Mouse (Mus musculus) limb, embryonic 15.5 days (tissue): ENCODE results near the gene Lrrc74a. TPM values are rescaled to one million over a fixed set of nuclear protein-coding genes. Genes with fewer than 3 reads are reported as not detected.
A peak's percentile ranks its signal among the peaks of the same experiment; 100 is the strongest.

ENCODE experiments used
- ATAC-seq: fragments of 200-750 bp; cut with Nextera tagmentation; 2 replicates; pipeline ENCODE4 v1.8.0; 2017; ENCODE audit warnings: low read depth, moderate TSS enrichment; ENCODE audit not compliant: insufficient number of reproducible peaks, low FRiP score, low TSS enrichment
- H3K27ac ChIP-seq: fragments of 300-500 bp; sonication (generic); 2 replicates; pipeline ENCODE4 v1.5.1; 2015; ENCODE audit warnings: moderate library complexity, mild to moderate bottlenecking, inconsistent platforms
- H3K27me3 ChIP-seq: fragments of 300-500 bp; sonication (generic); 2 replicates; pipeline ENCODE4 v1.6.1; 2015; ENCODE audit warnings: inconsistent platforms
- H3K36me3 ChIP-seq: fragments of 300-500 bp; sonication (generic); 2 replicates; pipeline ENCODE4 v1.6.1; 2015; ENCODE audit warnings: inconsistent platforms
- H3K4me1 ChIP-seq: fragments of 300-500 bp; sonication (generic); 2 replicates; pipeline ENCODE4 v1.6.1; 2015; ENCODE audit warnings: inconsistent platforms
- H3K4me2 ChIP-seq: fragments of 300-500 bp; sonication (generic); 2 replicates; pipeline ENCODE4 v1.6.1; 2015; ENCODE audit warnings: mild to moderate bottlenecking, inconsistent platforms
- H3K4me3 ChIP-seq: fragments of 300-500 bp; sonication (generic); 2 replicates; pipeline ENCODE4 v1.5.1; 2015; ENCODE audit warnings: mild to moderate bottlenecking, inconsistent platforms
- H3K9ac ChIP-seq: fragments of 300-500 bp; sonication (generic); 2 replicates; pipeline ENCODE4 v1.6.1; 2015; ENCODE audit warnings: inconsistent platforms
- H3K9me3 ChIP-seq: fragments of 300-500 bp; sonication (generic); 2 replicates; pipeline ENCODE4 v1.6.1; 2016; ENCODE audit warnings: inconsistent platforms
- whole genome bisulfite sequencing: fragments of 180-500 bp; shearing (Covaris S2); methylation state at CpG from one replicate; pipeline ENCODE4 v1.1.7; 2015; 5-methylcytosine and 5-hydroxymethylcytosine counted together
- polyA plus RNA-seq: library from polyadenylated mRNA; unstranded; fragments of >200 nt; fragmentation: Nextera tagmentation; extraction: Ambion mirVana; gene quantifications from 2 replicates; pipeline ENCODE4 v1.2.1, GENCODE M21; 2015

Gene Lrrc74a
- polyA plus RNA-seq, 1 experiment from 2014 or later = not detected

- Histone ChIP-seq H3K4me2 (no peak overlapping the region), H3K9ac (no peak overlapping the region), H3K4me1 (peaks cover 7% of the 10 kb centered on the region), H3K4me3 (no peak overlapping the region), H3K36me3 (peaks cover 8% of the 10 kb centered on the region; the same call in 1 of the 2 replicates), H3K27me3 (no peaks in the 10 kb centered on the region), H3K27ac (no peak overlapping the region), H3K9me3 (no peaks in the 10 kb centered on the region)
- ATAC-seq = no peak
- 75% methylated on average over 5 of the region's 5 CpGs for WGBS
Measured at GRCm38 (mm10) chr12:86721453-86721852, 12.7 kb upstream of the Lrrc74a start.

- Histone ChIP-seq H3K4me1 (peaks cover 7% of the 10 kb centered on the region), H3K4me2 (no peak overlapping the region), H3K4me3 (no peak overlapping the region), H3K27me3 (no peaks in the 10 kb centered on the region), H3K9ac (no peak overlapping the region), H3K36me3 (no peaks in the 10 kb centered on the region), H3K27ac (no peak overlapping the region), H3K9me3 (no peaks in the 10 kb centered on the region)
- WGBS = 59% methylated on average over 2 of the region's 2 CpGs
- ATAC-seq = no peak
Measured at GRCm38 (mm10) chr12:86724300-86724699, 9.9 kb upstream of the Lrrc74a start.

- under 1% methylated on average over 19 of the region's 19 CpGs for whole genome bisulfite sequencing
- Histone ChIP-seq H3K27me3 (no peaks in the 10 kb centered on the region), H3K4me3 (peak overlapping the region; percentile 84), H3K9ac (peak overlapping the region; percentile 65), H3K36me3 (no peaks in the 10 kb centered on the region), H3K4me1 (peaks cover 7% of the 10 kb centered on the region), H3K4me2 (peak overlapping the region; percentile 96), H3K9me3 (no peaks in the 10 kb centered on the region), H3K27ac (peak overlapping the region; percentile 68)
- no peak for ATAC-seq
Measured at GRCm38 (mm10) chr12:86725706-86726105, 8.5 kb upstream of the Lrrc74a start.

GRCm38 (mm10) chr12:86726120-86726640 lies 8.0 kb upstream of the Lrrc74a start, which contains the start of gene Angel1:
TSS of gene Angel1 (minus strand) at chr12:86726460.
- Histone ChIP-seq H3K4me2 (peak within 1 kb of the TSS; percentile 96), H3K4me1 (peaks cover 4% of the 10 kb centered on the region), H3K27me3 (no peaks in the 10 kb centered on the region), H3K27ac (peak within 1 kb of the TSS; percentile 68), H3K36me3 (no peaks in the 10 kb centered on the region), H3K4me3 (peak within 1 kb of the TSS; percentile 84), H3K9ac (peak within 1 kb of the TSS; percentile 65), H3K9me3 (no peaks in the 10 kb centered on the region)
- 0% methylated on average over 44 of the region's 44 CpGs for whole genome bisulfite sequencing
- peak; percentile 97 for ATAC-seq

GRCm38 (mm10) chr12:86761036-86761435 lies 26.9 kb downstream of the Lrrc74a start:
- no peak overlapping the region for H3K4me3 ChIP-seq
- no peak for ATAC-seq
- H3K9ac ChIP-seq = no peak overlapping the region
- no peaks in the 10 kb centered on the region for H3K4me1 ChIP-seq
- no peaks in the 10 kb centered on the region for H3K36me3 ChIP-seq
- WGBS = 68% methylated on average over 13 of the region's 13 CpGs
- no peak overlapping the region for H3K4me2 ChIP-seq
- H3K9me3 ChIP-seq = no peaks in the 10 kb centered on the region
- H3K27me3 ChIP-seq = no peaks in the 10 kb centered on the region
- no peak overlapping the region for H3K27ac ChIP-seq

- H3K4me3 ChIP-seq = no peak overlapping the region
- no peak overlapping the region for H3K27ac ChIP-seq
- H3K9me3 ChIP-seq = no peaks in the 10 kb centered on the region
- H3K4me1 ChIP-seq = 0 out of 2 replicates have a peak, but pooled peaks cover 5% of the 10 kb centered on the region
- H3K4me2 ChIP-seq = no peak overlapping the region
- no peaks in the 10 kb centered on the region for H3K27me3 ChIP-seq
- ATAC-seq = no peak
- H3K9ac ChIP-seq = no peak overlapping the region
- whole genome bisulfite sequencing = 69% methylated on average over 6 of the region's 6 CpGs
- no peaks in the 10 kb centered on the region for H3K36me3 ChIP-seq
Measured at GRCm38 (mm10) chr12:86764060-86764459, 29.9 kb downstream of the Lrrc74a start.

GRCm38 (mm10) chr12:86766467-86766866 lies 32.3 kb downstream of the Lrrc74a start:
- Histone ChIP-seq H3K4me1 (peaks cover 26% of the 10 kb centered on the region), H3K4me3 (no peak overlapping the region), H3K27ac (no peak overlapping the region), H3K4me2 (no peak overlapping the region), H3K27me3 (no peaks in the 10 kb centered on the region), H3K9ac (no peak overlapping the region), H3K36me3 (no peaks in the 10 kb centered on the region), H3K9me3 (no peaks in the 10 kb centered on the region)
- no peak for ATAC-seq
- WGBS = 87% methylated on average over 8 of the region's 8 CpGs

- no peaks in the 10 kb centered on the region for H3K27me3 ChIP-seq
- no peak overlapping the region for H3K4me3 ChIP-seq
- no peak overlapping the region for H3K27ac ChIP-seq
- H3K9me3 ChIP-seq = no peaks in the 10 kb centered on the region
- H3K4me1 ChIP-seq = peaks cover 37% of the 10 kb centered on the region
- WGBS = 34% methylated on average over 20 of the region's 20 CpGs
- H3K4me2 ChIP-seq = no peak overlapping the region
- no peak for ATAC-seq
- no peak overlapping the region for H3K9ac ChIP-seq
- H3K36me3 ChIP-seq = no peaks in the 10 kb centered on the region
Measured at GRCm38 (mm10) chr12:86767868-86768631, 33.9 kb downstream of the Lrrc74a start.

- ATAC-seq = no peak
- H3K27ac ChIP-seq = no peak overlapping the region
- no peaks in the 10 kb centered on the region for H3K9me3 ChIP-seq
- no peak overlapping the region for H3K9ac ChIP-seq
- 33% methylated on average over 4 of the region's 4 CpGs for WGBS
- no peak overlapping the region for H3K4me3 ChIP-seq
- H3K4me2 ChIP-seq = no peak overlapping the region
- H3K27me3 ChIP-seq = no peaks in the 10 kb centered on the region
- H3K36me3 ChIP-seq = no peaks in the 10 kb centered on the region
- peaks cover 37% of the 10 kb centered on the region for H3K4me1 ChIP-seq
Measured at GRCm38 (mm10) chr12:86768986-86769580, 34.9 kb downstream of the Lrrc74a start.

GRCm38 (mm10) chr12:86769819-86770218 lies 35.6 kb downstream of the Lrrc74a start:
- peak overlapping the region; percentile 74 for H3K27ac ChIP-seq
- H3K9me3 ChIP-seq = no peaks in the 10 kb centered on the region
- H3K4me3 ChIP-seq = no peak overlapping the region
- no peaks in the 10 kb centered on the region for H3K27me3 ChIP-seq
- H3K9ac ChIP-seq = no peak overlapping the region
- no peak overlapping the region for H3K4me2 ChIP-seq
- peaks cover 39% of the 10 kb centered on the region for H3K4me1 ChIP-seq
- ATAC-seq = no peak
- no peaks in the 10 kb centered on the region for H3K36me3 ChIP-seq

GRCm38 (mm10) chr12:86770261-86770670 lies 36.1 kb downstream of the Lrrc74a start:
- H3K27me3 ChIP-seq = no peaks in the 10 kb centered on the region
- no peaks in the 10 kb centered on the region for H3K36me3 ChIP-seq
- H3K4me1 ChIP-seq = peaks cover 43% of the 10 kb centered on the region
- no peak for ATAC-seq
- no peak overlapping the region for H3K4me3 ChIP-seq
- H3K27ac ChIP-seq = peak overlapping the region; percentile 74
- no peak overlapping the region for H3K4me2 ChIP-seq
- 14% methylated on average over 4 of the region's 4 CpGs for WGBS
- H3K9ac ChIP-seq = no peak overlapping the region
- no peaks in the 10 kb centered on the region for H3K9me3 ChIP-seq

GRCm38 (mm10) chr12:86770927-86771326 lies 36.8 kb downstream of the Lrrc74a start:
- WGBS = 13% methylated on average over 3 of the region's 3 CpGs
- H3K4me1 ChIP-seq = peaks cover 50% of the 10 kb centered on the region
- H3K9ac ChIP-seq = no peak overlapping the region
- no peaks in the 10 kb centered on the region for H3K36me3 ChIP-seq
- H3K4me3 ChIP-seq = no peak overlapping the region
- no peaks in the 10 kb centered on the region for H3K9me3 ChIP-seq
- no peak for ATAC-seq
- no peak overlapping the region for H3K4me2 ChIP-seq
- no peaks in the 10 kb centered on the region for H3K27me3 ChIP-seq
- H3K27ac ChIP-seq = peak overlapping the region; percentile 51; the same call in 1 of the 2 replicates
